Mouse (Mus musculus) thymus, adult 2 months (tissue): ENCODE measurements at regions not wholly inside any gene's neighbourhood (a gene's known extent, or its start where the extent isn't known, plus 50 kb on each side); places are given as distances from the start of the nearest gene placed in this dataset.

ENCODE experiments used
- CTCF ChIP-seq: fragments of 200-500 bp; IDR thresholded peaks from 2 replicates; pipeline ENCODE4 v1.5.1; 2012; ENCODE audit warnings: mild to moderate bottlenecking, control low read depth, low read length, moderate library complexity, borderline replicate concordance; ENCODE audit not compliant: control insufficient read depth, poor library complexity, insufficient read depth; ENCODE audit errors: extremely low read depth
- POLR2A ChIP-seq: fragments of 200-500 bp; IDR thresholded peaks from 2 replicates; pipeline ENCODE4 v1.6.1; 2012; ENCODE audit warnings: mild to moderate bottlenecking, low read length, control low read depth, moderate library complexity; ENCODE audit not compliant: control insufficient read depth, poor library complexity, insufficient read depth; ENCODE audit errors: extremely low read depth

GRCm38 (mm10) chrX:7428621-7429523 is 53.2 kb upstream of the Usp27x start:
- TF ChIP-seq POLR2A: no peak
- TF ChIP-seq CTCF: no peak
